Mouse (Mus musculus) adrenal gland, adult 8-10 months (tissue): ENCODE measurements around the gene Zfp423. TPM values are rescaled to one million over a fixed set of nuclear protein-coding genes. Genes with fewer than 3 reads are reported as not detected.
A peak's percentile ranks its signal among the peaks of the same experiment; 100 is the strongest.

Experiments used
- DNase-seq: peaks from one replicate; pipeline ENCODE4 v3.0.0; 2022
- total RNA-seq, 4 experiments: library from RNA; stranded (reverse); gene quantifications; 2 replicates each; pipeline ENCODE4 v1.2.4; 2022

The Zfp423 gene
- total RNA-seq, 4 experiments from 2014 or later = 18.3 to 47.9 (median 33.8) TPM

DNA sequence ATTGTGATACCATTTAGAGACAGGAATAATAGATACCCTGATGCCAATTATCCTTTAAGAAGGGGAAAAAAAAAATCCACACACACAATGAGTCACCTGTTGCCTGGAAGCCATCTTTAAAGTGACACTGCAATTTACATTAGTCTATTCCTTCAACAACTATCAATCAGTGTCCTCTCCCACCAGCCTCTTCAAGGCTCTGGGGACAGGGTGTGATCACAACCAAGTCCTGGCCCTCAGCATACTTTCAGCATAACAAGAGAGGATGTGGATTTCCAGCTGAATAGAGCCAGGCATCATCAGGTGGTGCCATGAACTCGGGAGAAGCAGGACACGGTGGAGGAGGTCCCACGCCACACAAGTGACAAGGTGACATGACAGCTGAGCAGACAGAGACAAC is 156.8 kb downstream of the Zfp423 start:
- no peak for DNase-seq

DNA sequence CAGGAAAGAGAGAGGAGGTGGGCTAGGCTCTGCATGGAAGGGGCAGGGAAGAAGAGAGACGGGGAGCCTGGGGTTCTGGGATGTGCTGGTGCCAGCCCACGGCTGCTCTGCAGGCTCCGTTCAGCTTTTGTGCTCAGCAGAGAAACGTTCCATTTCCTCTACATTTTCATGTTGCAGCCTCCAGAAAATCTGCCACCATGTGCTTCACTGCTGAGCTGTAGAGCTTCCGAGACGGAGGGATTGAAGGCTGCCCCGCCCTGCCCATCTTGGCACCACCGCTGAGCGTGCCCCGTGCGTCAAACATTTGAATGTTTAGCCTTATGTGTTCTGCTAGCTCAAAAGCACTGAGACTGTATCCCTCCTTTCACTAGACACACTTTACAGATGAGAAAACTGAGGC is 159.3 kb downstream of the Zfp423 start:
- DNase-seq = no peak

DNA sequence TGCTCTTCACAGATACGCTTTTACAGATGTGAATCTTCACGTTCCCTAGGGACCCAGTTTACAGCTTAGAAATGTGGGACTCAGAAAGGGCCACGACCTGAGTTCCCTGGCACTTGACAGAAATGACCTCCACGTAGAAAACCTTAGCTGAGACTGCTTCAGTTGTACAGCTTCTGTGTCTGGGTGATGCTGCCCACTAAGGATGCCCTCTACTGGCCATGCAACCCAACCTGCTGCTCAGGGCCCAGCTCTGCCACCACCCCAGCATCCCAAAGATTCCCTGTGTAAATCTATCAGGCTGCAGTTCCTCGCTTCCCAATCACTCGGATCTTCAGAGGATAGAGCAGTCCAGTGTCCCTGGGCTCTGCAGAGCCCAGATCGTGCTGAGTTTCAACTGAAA is 163.2 kb downstream of the Zfp423 start:
- DNase-seq = no peak

DNA sequence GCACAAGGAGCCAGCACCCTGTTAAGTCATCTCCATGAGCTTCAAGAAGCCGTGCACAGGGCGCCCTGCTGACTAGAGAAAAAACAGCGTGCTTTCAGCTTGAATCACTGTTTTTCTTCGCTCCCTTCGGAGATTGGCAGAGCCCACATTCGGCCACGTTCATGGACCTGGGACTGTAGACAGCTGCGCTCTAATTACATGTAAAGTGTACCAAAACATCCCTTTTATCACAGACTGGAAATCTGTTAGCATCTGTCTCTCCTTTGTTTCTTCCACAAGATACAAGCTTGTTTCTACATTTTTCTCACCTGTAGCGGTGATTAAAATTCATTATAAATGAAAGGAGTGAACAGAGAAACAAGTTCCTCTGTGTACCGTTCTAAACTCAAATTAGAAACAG is 164.8 kb downstream of the Zfp423 start:
- no peak for DNase-seq

DNA sequence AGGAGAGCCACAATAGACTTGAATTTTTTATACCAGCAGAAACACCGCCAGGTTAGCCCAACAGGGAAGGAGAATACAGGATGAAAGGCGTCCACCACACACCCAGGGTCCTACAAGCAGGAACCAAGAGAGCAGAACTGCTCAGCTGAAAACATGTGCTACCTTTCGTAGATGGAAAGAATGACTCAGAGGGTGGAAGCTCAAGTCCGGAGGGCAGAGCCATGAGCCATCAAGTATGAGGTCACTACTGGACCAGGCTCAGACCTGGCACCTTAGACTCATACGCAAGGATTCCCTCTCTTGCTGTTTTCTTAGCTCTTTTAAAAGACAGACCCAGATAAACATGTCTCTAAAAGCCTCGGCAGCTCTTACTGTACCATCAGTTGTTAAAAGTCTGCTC is 168.3 kb downstream of the Zfp423 start:
- DNase-seq = peak; percentile 44

DNA sequence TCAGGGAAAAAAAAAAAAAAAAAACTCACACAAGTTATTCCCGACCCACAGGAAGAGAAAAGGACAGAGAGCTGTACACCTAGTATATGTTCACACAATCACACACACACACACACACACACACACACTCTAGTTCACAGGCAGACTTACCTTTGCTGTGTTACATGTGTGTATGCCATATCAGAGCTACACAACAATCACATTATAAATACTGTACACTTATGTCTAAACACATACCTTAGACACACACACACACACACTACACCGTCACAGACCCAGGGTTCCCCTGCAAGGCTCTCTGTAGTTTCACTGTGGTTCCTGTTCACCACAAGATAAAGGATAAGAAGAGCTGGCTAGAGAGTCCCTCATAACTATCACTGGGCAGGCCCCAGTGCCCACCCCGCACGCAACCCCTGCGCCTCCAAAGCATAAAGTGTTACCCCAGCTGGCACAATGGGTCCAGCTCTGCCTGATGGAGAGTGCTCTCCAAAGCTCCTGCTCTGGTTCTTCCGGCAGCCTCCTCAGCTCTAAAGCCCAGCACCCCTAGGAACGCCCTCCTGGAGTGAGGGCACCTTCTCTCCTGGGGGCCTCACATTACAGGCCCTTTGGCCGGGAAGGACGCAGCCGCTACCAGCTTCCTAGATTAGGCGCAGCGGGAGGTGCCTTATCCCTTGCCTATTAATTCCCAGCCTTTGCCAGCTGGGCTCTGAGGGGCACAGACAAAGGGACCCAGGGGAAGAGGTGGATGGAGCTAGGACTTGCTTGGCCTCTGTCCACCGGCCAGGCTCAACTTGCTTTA is 174.6 kb downstream of the Zfp423 start:
- no peak for DNase-seq

DNA sequence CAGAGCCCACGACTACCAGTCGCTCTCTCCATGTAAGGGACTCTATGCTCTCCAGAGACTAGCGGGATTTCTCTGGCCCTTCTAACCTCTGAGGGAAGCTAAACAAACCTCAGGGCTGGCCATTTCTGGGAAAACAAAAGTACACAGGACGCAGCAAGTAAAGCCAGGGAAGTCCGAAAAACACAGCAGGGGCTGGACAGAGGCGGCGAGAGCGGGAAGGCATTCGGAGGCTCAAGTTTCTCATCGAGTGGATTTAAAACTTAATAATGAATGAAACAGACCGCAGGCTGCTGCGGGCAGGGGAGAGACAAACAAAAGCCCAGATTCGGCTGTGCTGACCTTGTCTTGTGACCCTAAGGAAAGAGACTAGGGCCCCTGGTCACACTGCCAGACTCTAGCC is 175.2 kb downstream of the Zfp423 start:
- no peak for DNase-seq

DNA sequence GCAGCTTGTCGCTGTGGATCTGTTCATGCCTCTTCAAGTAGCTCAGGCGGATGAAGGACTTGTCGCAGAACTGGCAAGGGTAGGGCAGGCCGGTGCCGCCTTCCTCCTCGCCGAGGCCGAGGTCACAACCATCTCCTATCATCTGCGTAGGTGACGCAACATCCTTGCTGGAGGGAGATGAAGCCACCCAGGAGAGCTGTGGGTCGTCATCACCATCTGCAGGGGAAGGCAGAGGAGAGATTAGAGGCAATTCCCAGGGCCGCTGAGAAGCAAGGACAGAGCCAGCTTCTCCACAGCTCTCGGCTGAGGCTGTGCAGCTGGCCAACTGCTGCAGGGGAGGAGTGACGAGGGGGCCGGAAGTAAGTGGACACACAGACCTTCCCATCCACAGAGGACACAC is 176.2 kb downstream of the Zfp423 start:
- DNase-seq = peak; percentile 27

DNA sequence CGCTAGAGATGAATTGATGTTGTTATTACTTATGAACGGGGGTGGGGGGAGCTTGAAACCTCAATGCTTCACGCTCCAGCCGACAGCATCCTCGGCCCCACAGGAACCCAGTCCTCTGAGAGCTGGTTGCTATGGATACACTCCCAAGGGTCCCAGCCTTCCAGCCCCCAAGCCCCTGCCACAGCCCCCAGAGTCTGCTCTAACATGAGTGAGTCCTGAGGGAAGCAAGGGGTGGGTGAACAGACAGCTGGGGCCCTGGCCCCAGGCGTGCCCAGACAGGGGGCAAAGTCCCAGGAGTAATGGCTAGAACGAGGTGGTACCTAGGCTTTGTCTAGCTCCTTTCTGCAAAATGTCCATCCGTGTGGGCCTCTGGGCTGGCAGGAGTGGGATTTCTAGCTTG is 181.8 kb downstream of the Zfp423 start:
- no peak for DNase-seq

DNA sequence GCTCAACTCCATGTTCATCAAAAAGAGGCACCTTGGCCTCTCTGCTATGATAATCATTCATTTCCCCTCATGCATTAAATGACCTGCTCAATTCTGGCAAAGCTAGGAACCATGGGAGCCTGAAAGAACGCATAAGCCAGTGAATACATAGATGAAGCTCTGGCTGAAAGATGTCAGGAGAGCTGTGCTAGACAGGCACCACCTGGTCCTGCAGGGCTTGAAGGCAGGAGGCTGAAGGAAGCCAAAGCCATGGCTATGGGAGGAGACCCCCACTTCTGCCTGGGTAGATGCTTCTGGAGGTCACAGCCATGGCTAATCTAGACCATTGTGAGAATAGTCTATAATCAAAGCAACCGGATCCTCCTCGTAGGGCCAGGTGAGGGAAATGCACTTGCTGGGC is 183.5 kb downstream of the Zfp423 start:
- no peak for DNase-seq

DNA sequence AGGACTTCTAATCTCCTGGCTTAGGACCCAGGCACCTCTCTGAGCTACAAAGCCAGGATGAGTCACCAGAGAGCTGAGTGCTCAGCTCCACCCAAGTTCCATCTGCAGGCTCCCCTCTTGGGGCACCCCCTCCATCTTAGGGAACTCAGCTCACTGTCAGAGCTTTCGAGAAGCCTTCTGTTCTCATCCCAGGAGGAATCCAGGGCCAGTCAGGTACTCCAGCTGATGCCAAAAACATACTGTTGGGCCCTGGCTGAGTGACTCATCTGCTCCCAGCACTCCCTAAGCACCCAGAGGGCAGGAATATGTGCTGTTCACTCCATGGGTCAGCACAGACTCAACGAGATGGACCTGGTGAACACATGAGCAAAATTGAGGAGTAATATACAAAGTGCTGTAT is 184.4 kb downstream of the Zfp423 start:
- DNase-seq = no peak

DNA sequence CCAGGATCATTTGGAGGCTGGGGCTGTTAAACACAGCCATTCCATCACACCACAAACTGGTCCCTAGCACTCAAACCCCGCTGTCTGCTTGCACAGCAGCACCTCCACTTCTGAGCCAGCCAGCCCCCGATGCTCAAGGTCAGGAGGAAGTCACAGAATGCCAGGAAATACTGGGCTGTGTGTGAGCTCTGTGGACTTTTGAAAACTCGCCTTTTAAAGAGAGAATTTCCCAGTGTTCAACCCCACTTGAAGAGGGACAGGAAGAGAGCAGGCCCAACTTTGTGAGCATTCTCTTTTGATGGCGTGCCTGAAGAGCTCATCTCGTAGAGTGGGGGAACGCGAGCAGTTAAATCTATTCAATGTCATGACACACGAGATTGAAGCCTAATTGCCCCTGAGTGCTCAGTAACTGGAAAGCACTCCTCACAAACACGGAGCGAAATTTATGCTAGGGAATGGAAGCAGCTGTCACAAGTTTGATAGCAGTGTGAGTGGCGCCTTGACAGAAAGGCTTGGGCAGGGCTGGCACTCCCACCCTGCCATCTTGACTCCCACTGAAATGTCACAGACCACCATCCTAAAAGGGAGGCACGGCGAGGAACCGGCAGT is 186.4 kb downstream of the Zfp423 start:
- DNase-seq = no peak

DNA sequence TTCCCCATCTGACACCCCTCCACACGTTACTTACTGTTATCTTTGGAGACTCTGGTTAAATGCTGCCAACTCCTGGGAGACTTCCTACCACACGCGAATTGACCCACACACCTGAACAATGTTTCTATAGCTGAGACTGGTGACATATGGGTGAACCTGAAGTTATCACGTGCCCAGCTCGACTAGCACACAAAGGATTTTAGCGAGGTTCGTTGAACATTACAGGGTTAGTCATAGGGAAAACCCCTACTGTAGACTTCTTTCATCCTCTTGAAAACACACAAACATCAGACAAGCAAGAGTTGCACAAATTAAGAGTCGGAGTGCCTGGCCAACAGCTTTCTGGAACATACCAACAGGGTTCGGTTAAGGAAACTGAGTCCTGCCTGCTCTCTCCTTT is 191.5 kb downstream of the Zfp423 start:
- DNase-seq = no peak

DNA sequence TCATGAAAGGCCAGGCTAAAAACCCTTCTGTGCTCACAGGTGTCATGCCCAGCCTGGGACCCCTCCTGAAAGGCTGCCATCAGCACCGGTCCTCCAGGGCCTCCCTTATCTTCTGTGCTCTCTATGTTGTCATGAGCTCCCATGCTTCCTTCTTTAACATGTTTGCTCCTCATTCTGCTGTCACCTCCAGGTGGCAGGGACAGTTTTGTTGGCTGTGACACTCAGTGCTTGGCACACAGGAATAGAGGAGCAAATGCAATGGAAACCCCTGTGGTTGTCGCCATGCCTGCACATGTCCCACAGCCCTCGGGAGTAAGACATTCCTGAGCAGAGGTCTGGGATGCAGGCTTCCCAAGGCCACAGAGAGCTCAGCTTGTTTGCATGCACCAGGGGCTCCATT is 194.1 kb downstream of the Zfp423 start:
- no peak for DNase-seq

DNA sequence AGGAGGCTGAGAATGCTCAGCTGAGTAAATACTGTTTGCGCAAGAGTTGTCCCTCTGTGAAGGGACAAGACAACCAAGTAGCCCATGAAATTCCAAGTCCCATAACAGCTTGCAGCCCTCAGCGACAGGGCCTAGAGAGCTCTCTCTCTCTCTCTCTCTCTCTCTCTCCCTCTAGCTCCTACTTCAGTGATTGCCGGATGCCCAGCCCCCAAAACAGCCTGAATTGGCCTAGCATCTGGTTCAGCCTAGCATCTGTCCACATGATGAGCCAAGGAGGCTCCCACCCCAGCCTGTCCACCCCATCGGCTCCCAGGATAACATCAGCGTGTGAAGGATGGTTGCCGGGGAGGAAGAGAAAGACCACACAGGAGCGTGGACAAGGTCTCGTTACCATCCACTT is 200.6 kb downstream of the Zfp423 start:
- DNase-seq = no peak

DNA sequence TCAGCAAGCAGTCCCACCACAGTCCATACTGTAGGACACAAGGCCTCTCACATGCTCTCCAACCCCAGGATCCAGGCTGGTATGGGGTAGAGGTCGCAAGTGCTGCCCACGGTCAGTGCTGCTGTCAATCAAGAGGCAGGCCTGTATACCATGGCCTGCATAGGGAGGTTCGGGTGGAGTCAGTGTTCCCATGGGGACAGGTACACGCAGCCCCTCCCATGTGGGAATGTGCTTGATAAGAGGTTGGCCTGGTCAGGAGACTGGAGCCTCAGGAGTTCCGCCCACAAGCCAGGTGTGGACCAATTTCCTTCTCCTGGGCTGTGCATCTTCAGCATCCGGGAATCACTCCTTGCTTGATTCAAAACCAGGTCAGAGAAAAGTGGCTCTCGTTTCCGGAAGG is 204.5 kb downstream of the Zfp423 start:
- DNase-seq = no peak

DNA sequence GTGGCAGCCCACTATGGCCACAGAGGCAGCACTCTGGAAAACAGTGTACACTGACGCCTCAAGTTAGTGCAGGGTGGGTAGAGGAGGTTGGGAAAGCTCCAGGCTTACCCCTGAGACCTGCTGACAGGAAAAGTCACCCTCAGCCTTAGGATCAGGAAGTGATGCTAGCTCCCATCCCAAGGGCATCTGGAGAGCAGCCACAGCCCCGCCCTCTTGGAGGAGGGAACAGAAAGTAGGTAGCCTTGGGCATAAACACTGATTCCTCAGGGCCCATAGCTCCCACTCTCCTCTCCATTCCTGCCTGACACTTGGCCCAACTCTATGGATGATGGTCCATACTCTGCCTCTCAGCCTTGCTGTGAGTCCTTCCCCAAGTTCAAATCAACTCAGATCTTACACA is 205.8 kb downstream of the Zfp423 start:
- peak; percentile 38 for DNase-seq

DNA sequence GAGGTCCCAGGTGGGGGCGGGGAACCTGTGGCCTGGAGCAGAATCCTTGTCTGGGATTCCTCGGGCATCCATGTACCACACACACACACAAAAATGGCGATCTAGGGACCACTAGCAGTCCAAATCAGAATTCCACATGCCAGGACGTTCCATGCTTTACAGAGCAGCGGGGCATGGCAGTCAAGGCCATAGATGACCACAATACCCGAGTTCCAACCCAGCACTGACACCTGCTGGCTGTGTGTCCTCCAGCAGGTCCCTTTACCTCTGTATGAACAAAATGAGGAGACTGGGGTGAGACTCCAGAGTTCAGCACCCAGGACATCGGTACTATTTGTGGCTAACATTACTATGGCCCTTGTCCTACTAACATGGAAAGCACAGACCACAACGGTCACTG is 206.2 kb downstream of the Zfp423 start:
- peak; percentile 18 for DNase-seq

DNA sequence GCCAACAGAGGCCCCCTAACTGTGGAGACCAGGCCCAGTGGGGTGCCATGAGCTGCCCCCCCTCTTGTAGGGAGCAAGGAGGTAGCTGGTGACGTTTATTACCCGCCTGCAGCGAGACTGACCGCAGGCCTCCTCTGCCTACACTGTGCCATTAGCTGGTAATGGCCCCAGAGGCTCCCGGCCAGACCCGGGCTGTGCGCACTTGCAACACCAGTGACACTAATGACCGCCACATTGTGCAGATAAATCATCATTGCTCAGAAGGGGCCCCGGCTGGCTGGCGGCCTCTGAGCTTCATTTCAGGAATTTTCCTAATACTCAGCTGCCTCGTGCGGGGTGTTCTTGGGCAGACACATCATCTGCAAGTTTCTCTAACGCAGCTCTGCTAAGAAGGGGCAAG is 206.7 kb downstream of the Zfp423 start:
- peak; percentile 38 for DNase-seq

DNA sequence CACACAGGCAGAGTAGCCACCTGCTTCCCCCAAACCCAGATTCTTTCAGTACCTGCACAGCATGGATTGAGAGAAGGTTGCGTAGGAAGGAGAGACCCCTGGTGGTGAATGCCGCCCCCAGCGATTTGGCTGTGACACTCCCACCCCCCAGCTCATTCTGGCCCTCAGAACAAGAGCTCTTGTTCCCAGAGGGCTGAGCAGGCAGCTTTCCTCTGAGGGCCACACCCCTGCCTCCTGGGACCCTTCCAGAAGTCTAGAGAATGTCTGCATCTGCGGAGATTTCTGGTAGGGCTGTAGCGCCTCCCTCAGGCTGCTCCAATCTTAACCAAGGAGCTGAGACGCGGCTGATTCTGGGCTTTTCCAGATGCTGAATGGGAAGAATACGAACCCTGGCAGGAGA is 211.8 kb downstream of the Zfp423 start:
- DNase-seq = no peak

DNA sequence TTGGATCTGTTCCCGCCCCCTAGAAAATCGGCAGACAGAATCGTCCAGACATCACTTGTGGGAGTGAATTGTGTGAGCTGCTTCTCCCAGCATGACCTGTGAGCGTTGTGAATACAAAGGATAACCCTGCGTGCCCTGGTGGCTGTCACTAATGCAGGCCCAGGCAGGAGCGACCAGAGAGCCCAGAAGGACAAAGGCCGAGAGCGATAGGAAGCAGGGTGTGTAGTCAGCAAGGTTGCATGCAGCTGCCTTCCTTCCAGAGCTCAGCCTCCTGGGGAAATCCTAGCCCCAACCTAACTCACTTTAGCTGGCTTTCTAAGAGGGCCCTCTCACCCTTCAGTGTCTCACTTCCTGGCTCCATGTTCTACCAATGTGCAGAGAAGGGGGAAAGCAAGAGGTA is 212.3 kb downstream of the Zfp423 start:
- DNase-seq = no peak

DNA sequence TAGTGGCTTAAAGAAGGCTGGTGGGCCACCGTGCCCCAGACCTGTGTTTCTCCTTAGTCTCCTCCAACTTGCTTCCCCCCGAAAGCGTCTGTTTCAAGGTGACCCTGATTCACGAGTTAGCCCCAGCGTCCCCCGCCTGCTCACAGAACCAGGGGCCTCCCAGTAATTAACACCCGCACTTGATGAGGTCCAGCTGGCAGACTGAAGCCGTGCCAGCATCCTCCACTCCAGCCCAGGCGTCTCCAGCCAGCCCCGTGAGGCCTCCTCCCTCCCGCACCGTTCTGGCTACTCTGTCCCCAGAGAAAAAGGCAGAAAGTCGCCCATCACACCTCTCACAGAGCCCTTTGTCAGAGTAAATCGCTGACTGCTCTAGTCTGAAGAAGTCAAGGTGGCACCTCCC is 213.3 kb downstream of the Zfp423 start:
- DNase-seq = no peak

DNA sequence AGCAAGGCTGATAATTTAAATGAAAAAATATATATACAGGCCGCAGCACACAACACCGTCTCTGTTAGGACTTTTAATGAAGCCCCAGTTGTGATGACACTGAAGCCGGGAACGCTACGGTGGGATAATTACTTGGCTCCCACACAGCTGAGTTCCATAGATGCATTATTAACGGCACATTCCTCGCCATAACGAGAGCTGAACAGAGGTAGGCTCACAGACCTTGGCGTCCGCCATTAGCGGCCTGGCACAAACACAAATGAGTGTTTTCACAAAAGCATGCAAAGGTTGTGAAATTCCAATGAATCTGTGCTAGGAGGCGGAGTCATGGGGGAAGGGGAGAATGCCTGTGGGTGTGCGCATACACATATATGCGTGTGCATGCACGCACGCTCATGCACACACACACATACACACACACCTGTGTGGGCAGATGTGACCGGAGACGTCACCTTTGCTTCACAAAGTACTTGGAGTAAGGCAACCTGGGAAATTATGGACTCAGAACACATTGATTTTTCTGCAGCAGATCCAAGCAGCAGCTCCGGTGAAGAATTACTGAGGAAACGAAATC is 214.2 kb downstream of the Zfp423 start:
- DNase-seq = no peak

DNA sequence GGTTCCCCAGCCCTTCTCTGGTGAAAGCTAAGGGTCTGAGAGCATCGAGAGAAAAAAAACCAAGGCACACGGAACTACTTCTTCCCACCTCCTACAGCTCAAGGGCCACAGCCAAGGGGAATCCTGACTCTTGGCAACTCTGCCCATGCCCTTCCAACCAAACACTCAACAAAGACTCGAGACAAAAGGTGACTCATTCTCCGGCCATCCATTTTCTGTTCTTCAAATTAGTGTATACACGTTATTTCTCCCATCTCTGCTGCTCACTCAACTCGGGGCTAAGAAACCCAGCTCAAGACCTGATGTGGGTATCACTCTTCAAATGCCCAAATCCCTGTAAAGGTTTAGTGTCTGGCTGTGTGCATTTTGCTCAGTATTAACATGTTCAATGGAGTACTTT is 214.8 kb downstream of the Zfp423 start:
- DNase-seq = no peak
